In genomic region chr15:98869342-98870178, GRCm38 (mm10) we compare ENCODE assay signal across 1 mouse cellular context.
TF ChIP-seq lines count a peak whose summit lies in the region.

No protein-coding gene starts in this region.

TF ChIP-seq in CH12.LX, 34 proteins besides CTCF, POLR2A, EP300 and RAD21:
- TF ChIP-seq ZMIZ1 (IDR thresholded peaks at IDR 0.05; ENCODE audit: low read depth, low read length) (no peak), ELF1 (IDR thresholded peaks at IDR 0.05; ENCODE audit: low read depth, low read length) (peak; percentile 69), UBTF (IDR thresholded peaks at IDR 0.05; ENCODE audit: low read depth, low read length) (no peak; the same call in 1 of the 2 replicates), POLR2AphosphoS2 (IDR thresholded peaks at IDR 0.05; ENCODE audit: low read depth, low read length) (0 out of 2 replicates have a peak, but pooled peaks have one; percentile 41), JUND (conservative IDR thresholded peaks at IDR 0.05; ENCODE audit: low read depth, low read length) (no peak), MYC (IDR thresholded peaks at IDR 0.05; ENCODE audit: low read depth, low read length) (no peak), SIN3A (IDR thresholded peaks at IDR 0.05; ENCODE audit: low read length) (peak; percentile 63), CHD2 (IDR thresholded peaks at IDR 0.05; ENCODE audit: low read length) (0 out of 2 replicates have a peak, but pooled peaks have one; percentile 23), MXI1 (IDR thresholded peaks at IDR 0.05; ENCODE audit: low read depth, low read length) (peak; percentile 57)
